8 mouse cellular contexts compared by ENCODE assay signal in the genomic region with DNA sequence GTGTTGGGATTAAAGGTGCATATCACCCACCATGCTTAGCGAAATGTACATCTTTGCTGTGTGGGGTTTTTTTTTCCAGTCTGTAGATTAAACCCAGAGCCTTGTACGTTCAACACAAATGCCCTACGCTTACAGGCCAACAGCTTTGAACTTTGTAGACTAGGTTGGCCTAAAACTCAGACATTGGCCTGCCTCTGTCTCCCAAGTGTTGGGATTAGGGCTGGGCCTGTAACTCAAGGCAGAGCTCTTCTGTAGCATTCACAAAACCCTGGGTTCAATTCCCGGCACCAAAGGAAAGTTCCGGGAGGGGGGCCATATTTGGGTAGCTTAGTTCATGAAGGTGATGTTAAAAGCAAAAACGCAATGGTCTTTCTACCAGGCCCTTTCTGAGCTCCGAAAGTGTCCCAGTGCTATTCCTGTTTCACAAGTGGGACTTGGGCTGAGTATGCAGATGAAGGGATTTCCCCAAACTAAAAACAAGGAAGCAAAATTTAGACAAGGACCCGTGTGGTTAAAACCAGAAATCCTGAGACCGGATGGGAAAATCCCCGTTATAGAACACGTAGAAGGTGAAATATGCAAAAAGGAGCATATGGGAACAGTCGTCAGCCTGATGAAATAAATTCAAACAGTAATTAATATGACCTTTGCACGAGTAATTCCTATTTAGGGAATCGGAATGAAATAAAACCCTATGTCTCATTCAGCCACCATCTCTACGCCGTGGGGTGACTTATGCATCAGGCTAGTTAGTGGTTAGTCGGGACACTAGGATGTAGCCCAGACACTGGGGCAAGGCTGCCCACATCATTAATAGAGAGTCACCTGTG. TPM values are rescaled to one million over a fixed set of nuclear protein-coding genes. Genes with fewer than 3 reads are reported as not detected.
DNase-seq lines count a peak whose midpoint lies in the region; ATAC-seq and TF ChIP-seq lines count a peak whose summit lies in the region.

No protein-coding gene starts in this region.

- H3K4me2 ChIP-seq in embryonic facial prominence, embryonic 13.5 days: peak overlapping the region; percentile 45
- peak overlapping the region; percentile 31 for H3K4me2 ChIP-seq in intestine, postnatal 0 days (replicated peaks; ENCODE audit: low read depth)
- peak overlapping the region; percentile 88 for H3K4me2 ChIP-seq in neural tube, embryonic 12.5 days (replicated peaks)

- H3K36me3 ChIP-seq in embryonic facial prominence, embryonic 13.5 days: peaks cover 31% of the 10 kb centered on the region
- peaks cover 23% of the 10 kb centered on the region for H3K36me3 ChIP-seq in intestine, postnatal 0 days (ENCODE audit: control insufficient read depth, insufficient read depth)
- H3K36me3 ChIP-seq in neural tube, embryonic 12.5 days: peaks cover 30% of the 10 kb centered on the region

- peak overlapping the region; percentile 22; the same call in 1 of the 2 replicates for H3K27ac ChIP-seq in left cerebral cortex, adult 2 months
- no peak overlapping the region for H3K27ac ChIP-seq in embryonic facial prominence, embryonic 13.5 days
- H3K27ac ChIP-seq in intestine, postnatal 0 days (ENCODE audit: low read depth, low read length): no peak overlapping the region
- no peak overlapping the region for H3K27ac ChIP-seq in neural tube, embryonic 12.5 days

- no peaks in the 10 kb centered on the region for H3K27me3 ChIP-seq in embryonic facial prominence, embryonic 13.5 days
- H3K27me3 ChIP-seq in intestine, postnatal 0 days (replicated peaks; ENCODE audit: control insufficient read depth, insufficient read depth, low read length): no peaks in the 10 kb centered on the region
- no peaks in the 10 kb centered on the region for H3K27me3 ChIP-seq in neural tube, embryonic 12.5 days (replicated peaks)

- H3K9me3 ChIP-seq in embryonic facial prominence, embryonic 13.5 days: no peaks in the 10 kb centered on the region
- H3K9me3 ChIP-seq in intestine, postnatal 0 days (ENCODE audit: control insufficient read depth): no peaks in the 10 kb centered on the region
- H3K9me3 ChIP-seq in neural tube, embryonic 12.5 days: no peaks in the 10 kb centered on the region

- intact Hi-C loops in left cerebral cortex, adult 2 months (cut with DNase I): loop anchor here (2.0 kb wide), 2 partner anchors 80 to 280 kb away; no protein-coding TSS in a partner anchor
- intact Hi-C loops in gastrocnemius, postnatal 14 days (cut with DNase I; ENCODE audit: low total_unique reads): loop anchor here (5.0 kb wide), 1 partner anchor 79 kb away; no protein-coding TSS in a partner anchor

- no peak overlapping the region for H3K9ac ChIP-seq in embryonic facial prominence, embryonic 13.5 days
- no peak overlapping the region for H3K9ac ChIP-seq in intestine, postnatal 0 days (ENCODE audit: low read depth, low read length)
- H3K9ac ChIP-seq in neural tube, embryonic 12.5 days: no peak overlapping the region; the same call in 1 of the 2 replicates

- ATAC-seq in embryonic facial prominence, embryonic 13.5 days (ENCODE audit: insufficient number of reproducible peaks, insufficient read depth, low FRiP score, low TSS enrichment, low read depth): no peak
- no peak for ATAC-seq in intestine, postnatal 0 days
- no peak for ATAC-seq in neural tube, embryonic 12.5 days (ENCODE audit: low FRiP score, low read depth)

- 71% methylated on average over 17 of the region's 17 CpGs for whole genome bisulfite sequencing in embryonic facial prominence, embryonic 13.5 days
- 64% methylated on average over 17 of the region's 17 CpGs for WGBS in intestine, postnatal 0 days
- 76% methylated on average over 17 of the region's 17 CpGs for WGBS in neural tube, embryonic 12.5 days

- H3K4me1 ChIP-seq in embryonic facial prominence, embryonic 13.5 days: peaks cover 20% of the 10 kb centered on the region
- no peaks in the 10 kb centered on the region for H3K4me1 ChIP-seq in intestine, postnatal 0 days (replicated peaks; ENCODE audit: control insufficient read depth, insufficient read depth, low read length)
- peaks cover 19% of the 10 kb centered on the region for H3K4me1 ChIP-seq in neural tube, embryonic 12.5 days

- TF ChIP-seq CTCF in left cerebral cortex, adult 2 months (IDR thresholded peaks at IDR 0.05): no peak
- no peak for TF ChIP-seq CTCF in intestine, postnatal 0 days (IDR thresholded peaks at IDR 0.05; ENCODE audit: low read depth)

- peak overlapping the region; percentile 52 for H3K4me3 ChIP-seq in left cerebral cortex, adult 2 months
- peak overlapping the region; percentile 96 for H3K4me3 ChIP-seq in embryonic facial prominence, embryonic 13.5 days
- H3K4me3 ChIP-seq in intestine, postnatal 0 days (ENCODE audit: low read depth, low read length): 0 out of 2 replicates have a peak overlapping the region, but pooled peaks have one; percentile 96
- H3K4me3 ChIP-seq in neural tube, embryonic 12.5 days: peak overlapping the region; percentile 73; the same call in 1 of the 2 replicates

- no peak for DNase-seq in left cerebral cortex, adult 2 months (ENCODE audit: extremely low spot score in 1 of 2, low spot score in 2 of 2)
- DNase-seq in left cerebral cortex, adult 9 months (ENCODE audit: low spot score in 2 of 2): no peak
- DNase-seq in adrenal gland, adult 18-20 months (ENCODE audit: low spot score in 2 of 2): no peak
- DNase-seq in right cerebral cortex, adult 2 months (ENCODE audit: low spot score in 2 of 2): no peak
- DNase-seq in gastrocnemius, postnatal 14 days: no peak

RNA-seq across cellular contexts. Expression of a gene that starts 0.6 kb away (rescaled TPM):
- total RNA-seq in left cerebral cortex, adult 2 months (2021): 10 to 100 TPM; 66.0 to 68.7 TPM
- polyA plus RNA-seq in embryonic facial prominence, embryonic 13.5 days (2015; fragmentation: Nextera tagmentation; extraction: Ambion mirVana): 167 and 174 TPM in 2 replicates
- polyA plus RNA-seq in intestine, postnatal 0 days (2015; fragmentation: Nextera tagmentation; extraction: Ambion mirVana): 82.7 and 89.1 TPM in 2 replicates
- polyA plus RNA-seq in neural tube, embryonic 12.5 days (2016; fragmentation: Nextera tagmentation; extraction: Ambion mirVana): 149 and 159 TPM in 2 replicates
- 10 to 100 TPM; 54.7 to 74.1 TPM for total RNA-seq in adrenal gland, adult 18-20 months (2021)
- total RNA-seq in gastrocnemius, postnatal 14 days (2021): 10 to 100 TPM; 45.4 to 55.2 TPM

RNA-seq across cellular contexts. Expression of a gene that starts 20.9 kb away (rescaled TPM):
- 1 to 10 TPM in 1 of 2 experiments, under 1 TPM in 1; 0.63 to 1.1 TPM for total RNA-seq in left cerebral cortex, adult 2 months (2021)
- polyA plus RNA-seq in embryonic facial prominence, embryonic 13.5 days (2015; fragmentation: Nextera tagmentation; extraction: Ambion mirVana): 3.9 and 4.6 TPM in 2 replicates
- polyA plus RNA-seq in intestine, postnatal 0 days (2015; fragmentation: Nextera tagmentation; extraction: Ambion mirVana): 0.35 and 0.41 TPM in 2 replicates
- polyA plus RNA-seq in neural tube, embryonic 12.5 days (2016; fragmentation: Nextera tagmentation; extraction: Ambion mirVana): 2.4 and 3.4 TPM in 2 replicates
- total RNA-seq in adrenal gland, adult 18-20 months (2021): 1 to 10 TPM in 1 of 2 experiments, under 1 TPM in 1; 0.74 to 1.5 TPM
- total RNA-seq in gastrocnemius, postnatal 14 days (2021): under 1 TPM in 1 of 2 experiments, not detected in 1; 0.72 TPM

RNA-seq across cellular contexts. Expression of a gene that starts 24.1 kb away (rescaled TPM):
- 1 to 10 TPM; 2.9 to 4.1 TPM for total RNA-seq in left cerebral cortex, adult 2 months (2021)
- 8.6 and 9.5 TPM in 2 replicates for polyA plus RNA-seq in embryonic facial prominence, embryonic 13.5 days (2015; fragmentation: Nextera tagmentation; extraction: Ambion mirVana)
- polyA plus RNA-seq in intestine, postnatal 0 days (2015; fragmentation: Nextera tagmentation; extraction: Ambion mirVana): 3.8 and 4.0 TPM in 2 replicates
- polyA plus RNA-seq in neural tube, embryonic 12.5 days (2016; fragmentation: Nextera tagmentation; extraction: Ambion mirVana): 5.9 and 7.9 TPM in 2 replicates
- total RNA-seq in adrenal gland, adult 18-20 months (2021): 1 to 10 TPM; 4.3 to 4.5 TPM
- total RNA-seq in gastrocnemius, postnatal 14 days (2021): 1 to 10 TPM; 1.2 TPM

RNA-seq across cellular contexts. Expression of a gene that starts 26.5 kb away (rescaled TPM):
- total RNA-seq in left cerebral cortex, adult 2 months (2021): 1 to 10 TPM; 1.5 TPM
- 0.23 and 0.28 TPM in 2 replicates for polyA plus RNA-seq in embryonic facial prominence, embryonic 13.5 days (2015; fragmentation: Nextera tagmentation; extraction: Ambion mirVana)
- polyA plus RNA-seq in intestine, postnatal 0 days (2015; fragmentation: Nextera tagmentation; extraction: Ambion mirVana): 1.4 TPM in 2 replicates
- polyA plus RNA-seq in neural tube, embryonic 12.5 days (2016; fragmentation: Nextera tagmentation; extraction: Ambion mirVana): not detected in 2 replicates
- total RNA-seq in adrenal gland, adult 18-20 months (2021): 10 to 100 TPM in 1 of 2 experiments, 1 to 10 TPM in 1; 5.1 to 18.0 TPM
- total RNA-seq in gastrocnemius, postnatal 14 days (2021): under 1 TPM; 0.11 to 0.31 TPM

RNA-seq across cellular contexts. Expression of a gene that starts 41.1 kb away (rescaled TPM):
- not detected for total RNA-seq in left cerebral cortex, adult 2 months (2021)
- polyA plus RNA-seq in embryonic facial prominence, embryonic 13.5 days (2015; fragmentation: Nextera tagmentation; extraction: Ambion mirVana): 0.26 and 0.59 TPM in 2 replicates
- 0.16 and 0.30 TPM in 2 replicates for polyA plus RNA-seq in intestine, postnatal 0 days (2015; fragmentation: Nextera tagmentation; extraction: Ambion mirVana)
- polyA plus RNA-seq in neural tube, embryonic 12.5 days (2016; fragmentation: Nextera tagmentation; extraction: Ambion mirVana): not detected in 2 replicates
- total RNA-seq in adrenal gland, adult 18-20 months (2021): 1 to 10 TPM; 1.9 to 7.2 TPM
- not detected for total RNA-seq in gastrocnemius, postnatal 14 days (2021)

Comparison
In these comparisons a context has a peak if more than half of its experiments do, and no peak if none do; other contexts are left out.
1. H3K4me2 ChIP-seq: peak in every context shown above with its lines; median percentile 88 in neural tube, embryonic 12.5 days; 45 in embryonic facial prominence, embryonic 13.5 days; 31 in intestine, postnatal 0 days.